Mouse (Mus musculus) liver, embryonic 15.5 days (tissue): Measurements from ENCODE around the gene Gm5767. TPM values are rescaled to one million over a fixed set of nuclear protein-coding genes. Genes with fewer than 3 reads are reported as not detected.
"Not testable (repeated sequence)": the region's sequence is repeated elsewhere in the genome, so short reads cannot be mapped to it uniquely, and the experiment has no call there.

Experiments
- ATAC-seq: fragments of 200-750 bp; cut with Nextera tagmentation; 2 replicates; pipeline ENCODE4 v1.8.0; 2017; ENCODE audit warnings: moderate number of reproducible peaks, mild to moderate bottlenecking, moderate library complexity; ENCODE audit not compliant: insufficient read depth
- H3K27ac ChIP-seq: fragments of 300-500 bp; sonication (generic); replicated peaks from 2 replicates; pipeline ENCODE4 v1.5.1; 2015; ENCODE audit warnings: mild to moderate bottlenecking, inconsistent platforms
- H3K27me3 ChIP-seq: fragments of 300-500 bp; sonication (generic); 2 replicates; pipeline ENCODE4 v1.6.1; 2015; ENCODE audit warnings: mild to moderate bottlenecking, inconsistent platforms
- H3K36me3 ChIP-seq: fragments of 300-500 bp; sonication (generic); replicated peaks from 2 replicates; pipeline ENCODE4 v1.6.1; 2015; ENCODE audit warnings: moderate library complexity, mild to moderate bottlenecking, inconsistent platforms
- H3K4me1 ChIP-seq: fragments of 300-500 bp; sonication (generic); replicated peaks from 2 replicates; pipeline ENCODE4 v1.6.1; 2015; ENCODE audit warnings: inconsistent platforms
- H3K4me2 ChIP-seq: fragments of 300-500 bp; sonication (generic); 2 replicates; pipeline ENCODE4 v1.6.1; 2015; ENCODE audit warnings: moderate library complexity, mild to moderate bottlenecking, inconsistent platforms
- H3K4me3 ChIP-seq: fragments of 300-500 bp; sonication (generic); replicated peaks from 2 replicates; pipeline ENCODE4 v1.5.1; 2015; ENCODE audit warnings: mild to moderate bottlenecking, inconsistent platforms
- H3K9ac ChIP-seq: fragments of 300-500 bp; sonication (generic); 2 replicates; pipeline ENCODE4 v1.6.1; 2015; ENCODE audit warnings: moderate library complexity, mild to moderate bottlenecking, inconsistent platforms
- H3K9me3 ChIP-seq: fragments of 300-500 bp; sonication (generic); replicated peaks from 2 replicates; pipeline ENCODE4 v1.6.1; 2016; ENCODE audit warnings: inconsistent platforms
- WGBS: fragments of 180-500 bp; shearing (Covaris S2); methylation state at CpG from one replicate; pipeline ENCODE4 v1.1.7; 2015; ENCODE audit warnings: mixed read lengths; ENCODE audit not compliant: insufficient replicate concordance; 5-methylcytosine and 5-hydroxymethylcytosine counted together
- polyA plus RNA-seq: library from polyadenylated mRNA; unstranded; fragments of >200 nt; fragmentation: Nextera tagmentation; extraction: Ambion mirVana; gene quantifications from 2 replicates; pipeline ENCODE4 v1.2.1, GENCODE M21; 2015

Gm5767 gene
- polyA plus RNA-seq, 1 experiment from 2014 or later, result not detected

GRCm38 (mm10) chr16:8715513-8716080, 35.0 kb downstream of the Gm5767 start:
- H3K4me2 ChIP-seq, result no peak overlapping the region
- H3K9ac ChIP-seq, result no peak overlapping the region
- H3K4me3 ChIP-seq, result no peak overlapping the region
- H3K9me3 ChIP-seq, result no peaks in the 10 kb centered on the region
- H3K27me3 ChIP-seq, result no peaks in the 10 kb centered on the region
- H3K27ac ChIP-seq, result no peak overlapping the region; the same call in 1 of the 2 replicates
- peaks cover 78% of the 10 kb centered on the region for H3K36me3 ChIP-seq
- WGBS, result 84% methylated on average over 10 of the region's 10 CpGs
- peaks cover 59% of the 10 kb centered on the region for H3K4me1 ChIP-seq
- no peak for ATAC-seq

- Histone ChIP-seq H3K4me3 (no peak overlapping the region), H3K4me2 (no peak overlapping the region), H3K36me3 (peaks cover 71% of the 10 kb centered on the region), H3K9me3 (no peaks in the 10 kb centered on the region), H3K4me1 (peaks cover 65% of the 10 kb centered on the region), H3K9ac (no peak overlapping the region), H3K27ac (no peak overlapping the region), H3K27me3 (no peaks in the 10 kb centered on the region)
- no peak for ATAC-seq
- WGBS, result 69% methylated on average over 6 of the region's 6 CpGs
These were observed 35.7 kb downstream of the Gm5767 start for GRCm38 (mm10) chr16:8716300-8716699.

GRCm38 (mm10) chr16:8717744-8718143, 37.2 kb downstream of the Gm5767 start:
- peaks cover 76% of the 10 kb centered on the region for H3K4me1 ChIP-seq
- no peak for ATAC-seq
- H3K4me2 ChIP-seq, result no peak overlapping the region
- no peaks in the 10 kb centered on the region for H3K27me3 ChIP-seq
- H3K4me3 ChIP-seq, result no peak overlapping the region
- no peaks in the 10 kb centered on the region for H3K9me3 ChIP-seq
- 90% methylated on average over 10 of the region's 10 CpGs for WGBS
- H3K36me3 ChIP-seq, result peaks cover 67% of the 10 kb centered on the region
- H3K9ac ChIP-seq, result no peak overlapping the region
- no peak overlapping the region for H3K27ac ChIP-seq

- Histone ChIP-seq H3K27me3 (no peaks in the 10 kb centered on the region), H3K27ac (0 out of 2 replicates have a peak overlapping the region, but pooled peaks have one; percentile 7), H3K9ac (no peak overlapping the region), H3K4me3 (no peak overlapping the region), H3K4me2 (no peak overlapping the region), H3K36me3 (peaks cover 58% of the 10 kb centered on the region), H3K4me1 (peaks cover 83% of the 10 kb centered on the region), H3K9me3 (no peaks in the 10 kb centered on the region)
- ATAC-seq, result no peak
- 86% methylated on average over 4 of the region's 4 CpGs for WGBS
These were observed 39.9 kb downstream of the Gm5767 start for GRCm38 (mm10) chr16:8720447-8720846.

- peaks cover 87% of the 10 kb centered on the region for H3K4me1 ChIP-seq
- peaks cover 58% of the 10 kb centered on the region for H3K36me3 ChIP-seq
- no peak overlapping the region for H3K9ac ChIP-seq
- no peak overlapping the region for H3K4me3 ChIP-seq
- no peak for ATAC-seq
- H3K27me3 ChIP-seq, result no peaks in the 10 kb centered on the region
- H3K4me2 ChIP-seq, result no peak overlapping the region
- H3K9me3 ChIP-seq, result no peaks in the 10 kb centered on the region
- 84% methylated on average over 3 of the region's 3 CpGs for WGBS
- peak overlapping the region; percentile 51; the same call in 1 of the 2 replicates for H3K27ac ChIP-seq
These were observed 43.5 kb downstream of the Gm5767 start for GRCm38 (mm10) chr16:8724031-8724430.

- 83% methylated on average over 2 of the region's 2 CpGs for WGBS
- Histone ChIP-seq H3K36me3 (peaks cover 65% of the 10 kb centered on the region), H3K9me3 (no peaks in the 10 kb centered on the region), H3K27me3 (no peaks in the 10 kb centered on the region), H3K4me3 (no peak overlapping the region), H3K9ac (no peak overlapping the region), H3K4me2 (no peak overlapping the region), H3K27ac (0 out of 2 replicates have a peak overlapping the region, but pooled peaks have one; percentile 10), H3K4me1 (peaks cover 87% of the 10 kb centered on the region)
- no peak for ATAC-seq
These were observed 45.2 kb downstream of the Gm5767 start for GRCm38 (mm10) chr16:8725807-8726206.

GRCm38 (mm10) chr16:8728111-8728748, 47.7 kb downstream of the Gm5767 start:
- Histone ChIP-seq H3K4me1 (peaks cover 89% of the 10 kb centered on the region), H3K36me3 (peaks cover 73% of the 10 kb centered on the region), H3K4me3 (no peak overlapping the region), H3K27me3 (no peaks in the 10 kb centered on the region), H3K9ac (no peak overlapping the region), H3K4me2 (peak overlapping the region; percentile 12; the same call in 1 of the 2 replicates), H3K9me3 (no peaks in the 10 kb centered on the region), H3K27ac (peak overlapping the region; percentile 43; the same call in 1 of the 2 replicates)
- no peak for ATAC-seq
- WGBS, result 80% methylated on average over 5 of the region's 5 CpGs

- no peaks in the 10 kb centered on the region for H3K27me3 ChIP-seq
- H3K9me3 ChIP-seq, result no peaks in the 10 kb centered on the region
- peak overlapping the region; percentile 61 for H3K27ac ChIP-seq
- H3K9ac ChIP-seq, result peak overlapping the region; percentile 20; the same call in 1 of the 2 replicates
- peaks cover 91% of the 10 kb centered on the region for H3K4me1 ChIP-seq
- H3K4me3 ChIP-seq, result 0 out of 2 replicates have a peak overlapping the region, but pooled peaks have one; percentile 9
- peaks cover 71% of the 10 kb centered on the region for H3K36me3 ChIP-seq
- ATAC-seq, result no peak
- 63% methylated on average over 7 of the region's 7 CpGs for WGBS
- peak overlapping the region; percentile 32 for H3K4me2 ChIP-seq
These were observed 51.1 kb downstream of the Gm5767 start for GRCm38 (mm10) chr16:8731630-8732029.

- not testable (repeated sequence) for H3K4me2 ChIP-seq, H3K4me3 ChIP-seq, H3K27me3 ChIP-seq, ATAC-seq, H3K9ac ChIP-seq, H3K9me3 ChIP-seq
- Histone ChIP-seq H3K27ac (peak overlapping the region; percentile 98; the same call in 1 of the 2 replicates), H3K4me1 (peaks cover 92% of the 10 kb centered on the region), H3K36me3 (peaks cover 70% of the 10 kb centered on the region)
- 85% methylated on average over 3 of the region's 4 CpGs for WGBS
These were observed 51.9 kb downstream of the Gm5767 start for GRCm38 (mm10) chr16:8732450-8732849.
